Mouse (Mus musculus): ENCODE results near the gene Pbx4.

Pbx4 gene

DNA sequence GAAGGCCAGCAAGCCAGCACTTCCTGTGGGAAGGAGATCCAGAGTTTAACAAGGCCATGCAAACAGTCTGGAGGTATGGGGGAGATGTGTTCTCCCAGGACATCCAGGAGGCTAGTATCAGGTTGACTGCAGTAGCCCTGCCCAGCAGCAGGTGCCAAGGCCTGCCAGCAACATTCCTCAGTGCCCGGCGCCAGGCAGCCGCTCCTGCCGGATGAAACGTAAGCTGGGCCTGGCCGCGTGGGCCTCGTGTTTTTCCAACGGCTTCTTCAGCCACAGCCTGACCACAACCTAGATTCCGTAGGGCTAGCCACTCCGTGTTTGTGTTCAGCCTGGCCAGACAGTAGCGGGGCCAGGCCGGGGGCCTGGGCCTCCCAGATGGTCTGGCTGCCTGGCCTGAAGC is 42.4 kb downstream of the Pbx4 start:
- no peak for DNase-seq (ENCODE audit: low spot score)

DNA sequence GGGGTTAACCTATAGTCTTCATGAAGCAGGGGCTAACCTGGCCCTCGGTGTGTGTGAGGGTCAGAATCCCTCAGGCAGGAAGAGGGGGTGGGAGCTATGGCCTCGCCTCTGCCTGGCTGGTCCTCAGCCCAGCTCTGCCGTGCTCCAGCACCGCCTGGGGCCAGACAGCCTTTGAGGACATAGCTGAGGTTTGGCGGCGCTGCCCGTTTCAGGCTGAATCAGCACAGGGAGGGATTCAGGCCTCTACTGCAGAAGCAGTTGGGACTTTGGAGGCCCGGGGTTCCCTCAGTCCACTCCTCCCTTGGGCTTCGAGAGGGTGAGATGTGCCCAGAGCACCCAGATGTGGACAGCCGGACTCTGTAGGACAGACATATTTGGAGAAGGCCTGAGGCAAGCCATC is 43.8 kb downstream of the Pbx4 start:
- DNase-seq (ENCODE audit: low spot score), result no peak

DNA sequence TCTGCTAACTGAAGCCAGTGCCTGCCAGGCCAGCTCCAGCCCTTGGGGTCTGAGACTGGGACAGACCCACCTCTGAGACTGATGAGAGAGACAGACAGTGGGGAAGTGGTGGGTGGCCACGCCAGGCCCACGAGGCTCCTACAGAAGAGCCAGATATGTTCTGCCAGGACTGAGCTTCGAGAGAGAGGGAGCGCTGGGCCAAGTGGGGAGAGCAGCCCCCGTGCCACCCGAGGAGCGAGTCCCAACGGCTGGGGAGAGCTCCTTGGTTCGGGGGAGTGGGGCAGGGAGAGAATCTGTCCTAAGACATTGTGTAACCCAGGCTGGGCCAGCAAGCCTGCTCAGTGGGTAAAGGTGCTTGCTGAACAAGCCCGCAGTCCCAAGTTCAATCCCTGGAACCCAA is 44.7 kb downstream of the Pbx4 start:
- no peak for DNase-seq (ENCODE audit: low spot score)

DNA sequence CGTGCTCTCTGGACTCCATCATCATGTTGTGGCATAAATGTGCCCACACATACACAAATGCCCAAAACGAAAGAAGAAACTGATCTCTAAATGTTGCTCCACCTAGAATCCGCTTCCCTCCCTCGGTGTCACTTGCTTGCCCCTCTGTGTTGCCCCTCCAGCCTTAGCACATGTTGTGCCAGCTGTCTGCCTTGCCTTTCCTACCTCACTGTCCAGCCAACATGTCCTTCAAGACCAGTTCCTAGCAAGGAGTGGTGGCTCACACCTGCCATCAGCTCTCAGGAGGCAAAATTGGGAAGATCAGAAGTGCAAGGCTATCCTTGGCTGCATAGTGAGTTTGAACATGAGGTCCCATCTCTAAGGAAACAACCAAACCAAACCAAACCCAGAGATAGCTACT is 45.1 kb downstream of the Pbx4 start:
- DNase-seq (ENCODE audit: low spot score), result no peak

DNA sequence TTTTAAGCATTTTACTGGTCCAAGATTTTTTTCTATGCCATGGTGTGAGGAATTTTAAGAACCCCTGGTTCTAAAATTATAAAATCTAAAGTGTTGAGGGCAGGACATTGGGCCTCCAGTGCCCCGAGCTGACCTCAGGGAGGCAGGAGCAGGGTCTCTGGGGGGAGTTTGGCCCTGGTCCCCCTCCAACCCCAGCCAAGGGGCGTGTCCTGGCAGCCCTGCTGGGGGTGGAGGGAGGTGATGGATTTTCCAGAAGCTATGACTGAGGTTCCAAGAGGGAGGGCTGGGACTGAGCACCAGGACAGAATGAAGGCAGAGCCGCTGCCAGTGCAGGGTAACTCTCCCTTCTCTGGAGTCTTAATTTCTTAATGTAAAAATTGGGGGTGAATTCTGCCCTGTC is 45.7 kb downstream of the Pbx4 start:
- DNase-seq (ENCODE audit: low spot score), result no peak

DNA sequence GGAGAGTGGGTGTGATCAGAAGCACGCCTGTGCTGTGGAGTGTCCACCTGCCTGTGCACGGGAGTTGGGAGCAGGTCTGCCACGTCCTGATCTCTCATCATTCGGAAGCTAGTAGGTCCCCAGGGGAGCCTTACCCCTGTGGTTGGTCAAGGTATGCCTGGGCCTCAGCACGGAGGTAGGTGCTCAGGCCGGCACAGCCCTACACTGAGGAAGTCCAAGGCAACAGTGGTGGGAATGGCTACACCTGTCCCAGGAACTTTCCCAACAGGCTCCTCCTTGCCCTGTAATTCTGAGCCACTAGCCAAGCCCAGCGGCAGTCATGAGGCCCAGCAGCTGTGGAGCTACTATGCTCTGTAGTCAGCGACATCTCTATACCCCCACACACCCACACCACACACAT is 47.4 kb downstream of the Pbx4 start:
- DNase-seq (ENCODE audit: low spot score), result no peak

DNA sequence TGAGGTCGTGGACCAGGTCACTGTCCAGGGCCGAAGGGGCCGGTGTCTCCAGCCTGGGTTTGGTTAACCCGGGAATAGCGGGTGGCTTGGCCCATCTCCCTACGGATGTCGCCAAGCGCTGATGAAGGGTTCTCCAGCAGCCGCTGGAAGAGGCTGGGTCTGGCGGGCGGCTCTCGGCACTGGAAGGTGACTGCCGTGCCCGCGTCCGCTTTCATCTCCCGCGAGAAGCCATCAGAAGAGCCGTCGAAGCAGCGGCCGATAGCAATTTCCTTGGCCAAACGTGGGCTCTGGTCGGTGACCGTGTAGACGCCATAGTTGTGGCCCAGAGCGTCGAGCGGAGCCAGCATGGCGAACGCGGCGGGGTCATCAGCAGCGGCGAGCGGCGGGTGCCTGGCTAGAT is 48.5 kb downstream of the Pbx4 start:
- no peak for DNase-seq (ENCODE audit: low spot score)

DNA sequence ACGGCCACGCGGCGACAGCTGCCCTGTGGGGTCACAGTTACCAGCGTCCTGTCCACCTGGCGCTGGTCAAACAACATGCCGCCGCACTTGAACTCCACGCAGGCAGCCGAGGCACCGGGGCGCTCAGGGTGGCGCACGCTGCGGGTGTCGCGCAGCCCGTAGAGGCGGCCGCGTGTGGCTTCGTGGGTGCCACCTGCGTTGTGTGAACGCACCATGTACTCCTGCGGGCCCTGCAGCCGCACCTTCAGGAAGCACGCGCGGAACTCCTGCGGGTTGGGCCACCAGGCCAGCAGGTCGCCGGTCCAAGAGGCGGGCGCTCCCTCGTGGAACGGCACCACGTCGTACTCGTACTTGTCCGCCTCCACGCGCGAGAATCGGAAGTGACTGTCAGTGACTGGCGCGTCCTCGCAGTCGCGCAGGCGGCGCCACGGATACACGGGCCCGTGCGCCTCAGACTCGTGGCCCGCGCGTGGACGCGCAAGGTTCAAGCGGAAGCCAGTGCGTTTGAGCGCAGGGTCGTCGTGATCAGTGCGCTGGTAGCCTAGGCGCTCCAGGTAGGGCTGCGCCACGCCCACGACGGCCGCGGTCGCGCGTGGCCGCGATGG is 49.1 kb downstream of the Pbx4 start:
- no peak for DNase-seq (ENCODE audit: low spot score)

DNA sequence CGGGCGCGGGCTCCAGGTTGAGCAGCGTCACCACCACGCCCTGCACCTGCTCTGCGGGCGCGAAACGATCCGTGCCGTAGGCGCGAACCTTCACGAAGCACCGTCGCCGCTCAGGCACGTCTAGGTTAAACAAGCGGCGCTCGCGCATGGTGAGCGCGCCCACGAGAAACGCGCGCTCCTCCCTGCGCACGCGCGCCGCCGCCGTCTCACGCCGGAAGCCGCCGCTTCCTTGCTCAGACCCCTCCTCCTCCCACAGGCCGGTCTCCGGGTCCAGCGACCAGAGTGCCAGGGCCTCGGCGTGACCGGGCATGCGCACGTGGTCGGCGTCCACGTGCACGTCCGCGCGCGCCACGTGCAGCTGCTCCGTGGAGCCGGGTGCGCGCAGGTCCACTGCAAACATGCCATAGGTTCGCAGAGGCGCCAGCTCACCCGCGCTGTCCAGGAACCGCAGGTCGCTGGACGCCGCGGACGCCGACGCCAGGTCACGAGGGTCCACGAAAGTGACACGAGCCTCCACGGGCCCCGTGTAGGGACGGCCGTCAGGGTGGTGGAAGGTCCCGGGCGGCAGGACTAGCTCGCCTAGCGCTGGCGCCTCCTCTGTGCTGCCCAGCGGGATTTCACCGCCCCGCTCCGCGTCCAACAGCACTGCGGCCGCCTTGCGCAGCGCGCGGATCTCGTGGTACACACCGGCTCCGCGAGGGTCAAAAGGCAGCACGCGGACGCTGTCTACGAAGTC is 49.9 kb downstream of the Pbx4 start:
- DNase-seq (ENCODE audit: low spot score), result no peak

DNA sequence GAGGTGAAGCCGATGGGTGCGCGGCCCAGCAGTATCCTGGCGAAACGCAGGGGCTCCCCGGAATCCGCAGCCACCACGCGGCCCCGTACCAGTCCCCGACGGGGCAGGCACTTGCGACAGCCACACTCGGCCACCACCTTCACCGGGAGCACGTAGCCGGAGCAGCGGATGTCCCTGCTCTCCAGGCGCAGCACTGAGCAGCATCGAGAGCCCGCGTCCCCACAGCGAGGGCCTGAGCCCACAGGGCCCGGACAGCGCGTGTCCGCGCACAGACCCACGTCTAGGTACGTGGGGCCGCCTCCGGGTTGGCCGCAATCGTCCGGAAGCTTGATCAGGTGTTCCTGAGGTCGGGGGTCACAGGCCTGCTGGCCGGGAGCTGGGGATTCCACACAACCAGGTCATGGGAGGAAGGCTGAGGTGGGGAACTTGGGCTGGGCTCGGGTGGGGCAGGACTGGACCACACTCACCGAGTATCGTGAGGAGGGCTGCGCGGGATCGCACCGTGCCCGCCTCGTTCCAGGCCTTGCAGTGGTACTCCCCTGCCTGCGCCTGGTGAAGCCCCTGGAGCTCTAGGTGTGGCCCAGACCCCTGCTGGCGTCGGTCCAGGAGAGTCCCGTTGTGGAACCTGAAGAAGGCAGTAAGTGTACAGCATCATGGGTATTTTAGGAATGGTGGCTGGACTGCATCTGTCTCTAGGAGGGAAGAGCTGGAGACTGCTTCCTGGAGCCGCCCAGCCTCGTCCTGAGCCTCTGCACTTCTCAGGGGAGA is 50.7 kb downstream of the Pbx4 start:
- DNase-seq (ENCODE audit: low spot score), result no peak

DNA sequence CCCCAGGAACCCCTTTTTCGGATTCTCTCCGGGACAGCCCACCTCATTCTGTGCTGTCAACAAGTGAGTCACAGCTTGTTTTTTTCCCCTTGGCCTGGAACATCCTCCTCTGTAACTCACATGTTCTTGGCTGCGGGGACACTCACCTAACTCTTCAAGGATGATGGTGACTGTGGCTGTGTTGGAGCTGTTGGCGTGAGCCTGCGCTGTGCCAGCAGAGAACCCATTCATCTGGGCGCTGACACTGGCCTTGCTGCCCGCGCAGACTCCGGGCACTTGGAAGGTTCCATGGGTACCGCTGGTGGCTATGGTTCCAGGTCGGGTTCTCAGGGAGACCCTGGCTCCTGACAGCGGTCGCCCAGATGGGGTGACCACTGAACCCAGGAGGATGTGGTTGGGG is 51.9 kb downstream of the Pbx4 start:
- no peak for DNase-seq (ENCODE audit: low spot score)

DNA sequence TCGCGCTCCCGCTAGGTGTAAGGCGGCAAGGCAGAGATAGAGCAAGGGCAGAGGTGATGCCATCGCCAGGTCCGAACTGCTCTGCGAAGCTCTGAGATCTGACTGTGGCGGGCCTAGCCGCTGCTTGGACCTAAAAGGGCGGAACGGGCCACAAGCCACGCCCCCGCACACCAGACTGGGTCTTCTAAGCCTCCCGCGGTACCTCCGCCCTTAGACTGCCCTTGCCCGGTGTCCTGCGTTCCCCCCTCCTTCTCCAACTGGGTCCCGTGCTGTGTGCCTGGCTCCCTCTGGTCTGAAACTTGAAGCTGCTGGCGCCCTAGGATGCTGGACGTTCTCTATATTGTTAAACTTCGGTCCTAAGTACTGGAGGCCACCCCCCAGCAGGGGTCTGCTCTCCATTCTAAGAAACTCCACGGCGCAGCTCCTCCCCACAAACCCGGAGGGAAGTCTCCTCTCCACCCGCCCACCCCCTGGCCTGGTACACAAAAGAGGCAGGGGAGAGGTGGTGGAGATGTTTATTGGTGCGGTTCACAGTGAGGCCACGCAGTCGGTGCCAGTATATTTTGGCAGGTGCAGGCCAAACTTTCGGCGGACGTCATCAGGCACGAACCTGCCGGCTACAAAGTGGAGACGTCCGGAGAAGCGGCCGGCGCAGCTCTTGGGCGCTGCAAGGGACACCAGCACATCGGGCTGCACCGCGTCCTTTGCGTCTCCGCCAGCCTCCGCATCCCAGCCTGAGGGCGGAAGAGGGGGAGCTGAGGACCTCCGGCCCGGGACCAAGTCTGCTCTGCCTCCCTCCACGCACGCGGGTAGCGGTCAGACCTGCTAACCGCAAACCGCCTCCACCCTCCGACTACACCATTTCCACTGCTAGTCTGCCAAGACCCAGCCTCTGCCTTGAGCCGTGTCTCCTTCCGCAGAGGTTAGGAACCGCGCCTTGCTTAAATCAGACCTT is 55.3 kb downstream of the Pbx4 start, which contains the start of gene Cilp2:
TSS of gene Cilp2 (minus strand) at position 399 of the 955 bp plus-strand sequence.
- no peak for DNase-seq (ENCODE audit: low spot score)

DNA sequence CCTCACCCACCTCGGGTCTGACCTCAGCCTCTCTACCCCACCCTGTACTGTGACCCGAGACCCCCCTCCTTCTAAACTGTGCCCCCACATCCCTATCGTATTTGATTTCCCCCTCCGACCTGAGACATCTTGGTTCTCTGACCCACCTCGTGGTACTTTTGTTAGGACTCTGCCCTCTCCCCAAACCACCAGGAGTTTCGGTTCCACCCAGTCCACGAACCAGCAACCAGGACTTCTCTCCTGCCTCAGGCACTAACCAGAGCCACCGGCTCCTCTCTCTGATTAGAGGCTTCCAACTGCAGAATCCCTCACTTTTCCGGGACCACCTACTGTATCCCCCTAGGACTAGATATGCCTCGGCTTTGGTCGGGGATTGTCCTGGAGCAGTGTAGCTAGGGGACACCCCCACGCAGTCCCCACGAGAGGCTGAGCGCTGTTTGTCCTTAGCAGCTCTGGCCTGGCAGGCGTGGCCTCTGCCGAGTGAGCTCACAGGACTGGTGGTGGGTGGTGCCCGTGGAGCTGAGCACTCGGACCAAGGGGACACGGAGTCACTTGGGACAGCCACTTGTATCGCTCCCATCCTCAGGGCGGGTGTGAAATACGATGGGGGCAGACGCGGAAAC is 56.1 kb downstream of the Pbx4 start:
- no peak for DNase-seq (ENCODE audit: low spot score)

DNA sequence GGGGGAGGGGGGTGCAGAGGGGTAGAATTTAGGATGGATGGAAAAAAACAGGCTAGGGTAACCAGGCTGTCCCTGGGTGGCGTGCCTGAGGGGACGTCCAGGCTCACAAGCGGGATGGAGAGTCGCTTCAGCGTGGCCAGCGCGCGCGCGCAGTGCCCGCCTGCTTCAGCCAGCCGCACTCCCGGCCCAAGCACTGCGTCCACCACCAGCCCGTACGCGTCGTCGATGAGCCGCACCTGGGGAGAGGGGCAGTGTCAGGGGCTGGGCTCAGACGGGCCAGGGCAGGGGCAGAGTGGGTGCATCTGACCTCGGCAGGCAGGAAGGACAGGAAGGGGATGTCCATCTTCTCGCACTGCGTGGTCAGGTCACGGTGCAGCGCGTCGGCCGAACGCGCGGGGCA is 56.6 kb downstream of the Pbx4 start:
- no peak for DNase-seq (ENCODE audit: low spot score)

DNA sequence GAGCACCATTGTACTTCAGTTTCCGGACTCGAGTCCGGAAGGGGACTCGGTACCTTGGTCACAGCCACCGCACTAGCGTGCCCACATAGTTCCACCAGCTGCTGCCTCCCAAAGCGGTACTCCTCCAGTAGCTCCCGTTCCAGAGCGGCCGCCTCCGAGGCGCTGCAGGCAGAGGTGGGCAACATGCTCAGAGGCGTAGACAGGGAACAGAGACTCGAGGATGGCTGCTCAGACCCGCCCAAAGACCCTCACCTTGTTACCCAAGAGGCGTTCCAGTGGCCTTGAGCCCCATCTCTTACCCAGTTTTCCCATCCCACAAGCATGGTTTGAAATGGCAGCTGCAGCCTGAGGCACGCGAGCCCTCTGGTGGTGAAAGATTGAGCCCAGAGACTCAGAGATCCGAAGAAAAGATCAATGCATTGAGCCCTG is 58.5 kb downstream of the Pbx4 start:
- DNase-seq (ENCODE audit: low spot score), result no peak

DNA sequence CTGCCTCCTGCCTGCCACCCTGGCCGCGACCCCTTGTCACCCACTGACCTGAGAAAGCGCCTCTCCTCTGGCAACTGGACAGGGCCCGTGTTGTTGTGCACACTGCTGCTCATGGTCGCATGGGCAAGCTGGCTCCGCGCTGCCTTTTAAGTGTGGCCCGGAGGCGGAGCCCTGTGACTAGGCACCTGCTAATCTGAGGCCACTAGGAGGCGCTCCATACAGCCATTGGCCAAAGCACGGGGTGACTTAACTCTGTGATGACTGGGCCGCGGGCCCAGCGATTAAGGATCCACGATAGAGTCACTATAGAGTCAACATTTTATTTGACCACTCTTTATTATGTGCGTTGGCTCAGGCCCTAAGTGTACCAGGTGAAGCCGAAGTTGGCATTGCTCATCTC is 61.6 kb downstream of the Pbx4 start:
- DNase-seq (ENCODE audit: low spot score), result no peak

DNA sequence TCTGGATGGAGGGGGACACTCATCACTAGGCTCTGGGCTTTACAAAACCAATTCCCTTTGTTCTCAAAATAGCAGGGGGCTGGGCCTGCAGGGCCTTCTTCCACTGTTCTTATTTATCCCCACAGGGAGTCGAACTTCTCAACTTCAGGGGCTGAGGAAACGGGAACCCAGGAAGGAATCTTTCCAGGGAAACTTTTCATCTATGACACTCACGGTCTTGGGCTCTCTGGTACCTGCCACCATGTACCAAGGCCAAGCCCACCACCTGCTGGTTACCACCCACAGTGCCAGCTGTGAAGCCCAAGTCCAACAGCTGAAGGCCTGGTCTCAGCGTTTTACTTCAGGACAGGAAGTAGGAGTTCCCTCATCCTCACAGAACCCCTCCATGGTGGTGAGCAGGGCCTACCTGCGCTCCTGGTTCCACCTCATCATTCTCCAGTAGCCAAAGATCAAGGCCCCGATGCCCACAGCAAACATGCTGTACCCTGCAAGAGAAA is 62.6 kb downstream of the Pbx4 start:
- no peak for DNase-seq (ENCODE audit: low spot score)

DNA sequence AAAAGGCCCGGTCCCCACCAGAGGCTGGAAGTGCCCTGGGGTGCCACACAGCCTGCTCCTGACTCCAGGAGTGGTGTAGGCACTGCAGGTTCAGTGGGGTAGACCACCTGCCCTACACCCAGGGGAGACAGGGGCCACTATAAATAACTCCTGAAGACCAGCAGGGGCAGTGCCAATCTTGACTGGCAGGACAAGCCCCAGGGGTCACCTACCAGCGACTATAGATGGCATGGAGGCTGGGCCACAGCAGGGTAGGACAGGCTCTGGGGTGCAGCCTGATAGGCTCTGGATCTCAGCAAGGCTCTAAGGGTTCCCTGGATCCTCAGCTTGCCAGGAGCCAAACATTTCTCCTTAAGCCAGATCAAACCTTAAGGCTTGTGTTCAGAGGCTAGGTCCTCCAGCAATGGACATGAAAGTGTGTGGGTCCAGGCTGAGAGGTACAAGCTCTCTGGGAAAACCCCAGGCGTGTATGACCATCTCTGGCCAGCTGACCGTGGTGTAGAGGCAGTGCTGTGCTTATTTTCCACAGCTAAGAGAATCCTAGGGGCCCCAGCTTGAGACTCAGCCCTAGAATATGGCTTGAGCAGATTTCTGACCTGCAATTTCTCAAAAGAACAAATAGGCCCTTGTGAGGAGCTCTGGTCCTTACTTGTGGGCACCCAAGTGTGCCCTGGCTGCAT is 63.6 kb downstream of the Pbx4 start:
- no peak for DNase-seq (ENCODE audit: low spot score)

DNA sequence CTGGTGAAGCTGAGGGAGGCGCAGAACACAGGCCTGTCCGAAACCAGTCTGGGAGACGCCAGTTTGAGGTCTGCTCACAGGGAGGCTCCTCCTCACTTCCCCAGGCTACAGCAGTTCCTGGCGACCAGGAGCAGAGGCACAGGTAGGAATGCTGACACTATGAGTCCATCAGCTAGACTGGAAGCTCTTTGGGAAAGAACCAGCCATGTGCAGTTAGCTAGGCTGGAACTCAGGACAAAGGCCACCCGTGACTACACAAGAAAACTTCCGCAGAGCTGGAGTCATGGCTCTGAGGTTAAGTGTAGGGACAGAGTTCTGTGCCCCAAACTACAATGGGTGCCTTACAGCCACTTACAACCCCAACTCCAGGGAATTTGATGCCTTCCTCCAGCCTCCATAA is 65.6 kb downstream of the Pbx4 start:
- no peak for DNase-seq (ENCODE audit: low spot score)

DNA sequence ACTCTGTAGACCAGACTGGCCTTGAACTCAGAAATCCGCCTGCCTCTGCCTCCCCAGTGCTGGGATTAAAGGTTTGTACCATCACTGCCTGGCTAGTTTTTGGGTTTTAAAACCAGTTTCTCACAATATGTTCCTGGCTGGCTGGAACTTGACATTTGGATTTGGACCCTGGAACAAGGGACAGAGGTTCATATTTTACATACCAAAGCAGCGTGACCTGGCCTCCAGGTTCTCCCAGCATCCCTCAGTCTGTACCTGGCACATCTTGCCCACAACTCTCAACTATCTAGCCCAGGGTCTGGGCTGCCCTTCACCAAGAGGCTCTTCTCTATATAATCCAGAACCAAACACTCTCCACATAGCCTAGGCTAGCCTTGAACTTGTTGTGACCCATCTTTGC is 67.6 kb downstream of the Pbx4 start:
- DNase-seq (ENCODE audit: low spot score), result no peak

DNA sequence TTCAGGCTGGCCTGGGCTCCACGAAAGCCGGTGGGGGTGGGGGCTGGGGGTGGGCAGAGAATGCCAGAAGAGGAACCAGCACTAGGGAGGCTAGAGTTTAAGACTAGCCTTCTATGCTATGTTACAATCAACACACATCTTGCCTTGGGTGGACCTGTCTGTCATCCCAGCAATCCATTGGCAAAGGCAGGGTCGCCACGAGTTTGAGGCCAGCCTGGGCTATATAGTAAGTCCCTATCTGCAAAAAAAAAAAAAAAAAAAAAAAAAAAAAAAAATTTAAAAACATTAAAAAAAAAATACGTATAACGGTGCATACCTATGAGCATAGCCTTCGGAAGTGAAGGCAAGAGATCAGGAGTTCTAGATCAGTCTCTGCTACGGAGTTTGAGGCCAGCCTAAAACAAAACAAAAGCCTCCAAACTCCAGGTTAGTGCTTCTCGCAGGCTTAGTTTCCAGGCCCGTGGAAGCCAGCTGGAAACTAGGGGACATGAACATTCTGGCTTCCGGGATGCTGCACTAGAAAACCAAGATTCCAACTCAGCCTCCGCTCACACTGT is 68.7 kb downstream of the Pbx4 start:
- DNase-seq (ENCODE audit: low spot score), result no peak

Measured in urinary bladder, postnatal 10 days (tissue).